Mouse (Mus musculus): ENCODE results near the gene Pigo. TPM values are rescaled to one million over a fixed set of nuclear protein-coding genes. Genes with fewer than 3 reads are reported as not detected.
A peak's percentile ranks its signal among the peaks of the same experiment; 100 is the strongest.

Gene Pigo
- total and polyA plus RNA-seq, 2 experiments from 2014 or later, result 22.1 to 27.7 TPM

DNA sequence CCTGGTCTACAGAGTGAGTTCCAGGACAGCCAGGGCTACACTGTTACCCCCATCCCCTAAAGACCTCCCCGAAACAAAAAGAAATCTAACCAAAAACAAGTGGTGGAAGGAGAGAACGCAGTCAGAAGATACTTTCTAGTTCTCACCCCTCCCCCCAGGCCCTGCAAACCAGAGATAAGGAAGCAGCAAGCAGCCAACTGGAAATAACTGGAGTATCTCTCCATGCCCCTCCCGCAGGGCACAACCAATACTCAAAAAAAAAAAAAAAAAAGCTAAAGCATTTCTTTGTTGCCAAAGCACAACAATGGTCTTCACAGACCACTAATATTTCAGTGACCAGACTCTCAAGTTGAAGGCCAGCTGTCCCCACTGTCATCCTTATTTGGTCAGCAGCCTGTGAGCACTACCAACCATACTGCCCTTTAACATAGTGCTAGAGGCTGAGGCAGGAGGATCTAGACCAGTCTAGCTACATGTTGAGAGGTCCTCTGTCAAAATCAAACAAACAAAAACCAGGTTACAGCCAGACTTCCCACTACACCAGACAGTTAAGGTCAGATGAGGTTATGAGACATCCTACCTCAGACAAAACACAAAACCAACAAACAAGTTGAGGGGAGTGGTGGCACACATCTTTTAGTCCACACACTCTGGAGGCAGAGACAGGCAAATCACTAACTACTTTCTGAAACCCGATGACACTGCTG lies 12.4 kb upstream of the Pigo start:
- no peak for TF ChIP-seq CTCF (IDR thresholded peaks at IDR 0.05; ENCODE audit: low read depth)
- no peak overlapping the region for H3K4me3 ChIP-seq (ENCODE audit: low read length)
- WGBS, result 77% methylated on average over 4 of the region's 4 CpGs
- no peak for DNase-seq (ENCODE audit: low spot score)
- no peaks in the 10 kb centered on the region for H3K9me3 ChIP-seq (ENCODE audit: low read length)
- no peaks in the 10 kb centered on the region for H3K27me3 ChIP-seq (ENCODE audit: insufficient read depth, low read length)
- peak overlapping the region; percentile 82 for H3K4me2 ChIP-seq (ENCODE audit: low read depth, low read length)
- H3K27ac ChIP-seq, result no peak overlapping the region
- no peak overlapping the region for H3K9ac ChIP-seq (replicated peaks; ENCODE audit: low read length)
- peaks cover 4% of the 10 kb centered on the region; the same call in 1 of the 2 replicates for H3K4me1 ChIP-seq (ENCODE audit: insufficient read depth, low read length)
- no peak for ATAC-seq
- peaks cover 27% of the 10 kb centered on the region for H3K36me3 ChIP-seq (ENCODE audit: insufficient read depth, low read length)

DNA sequence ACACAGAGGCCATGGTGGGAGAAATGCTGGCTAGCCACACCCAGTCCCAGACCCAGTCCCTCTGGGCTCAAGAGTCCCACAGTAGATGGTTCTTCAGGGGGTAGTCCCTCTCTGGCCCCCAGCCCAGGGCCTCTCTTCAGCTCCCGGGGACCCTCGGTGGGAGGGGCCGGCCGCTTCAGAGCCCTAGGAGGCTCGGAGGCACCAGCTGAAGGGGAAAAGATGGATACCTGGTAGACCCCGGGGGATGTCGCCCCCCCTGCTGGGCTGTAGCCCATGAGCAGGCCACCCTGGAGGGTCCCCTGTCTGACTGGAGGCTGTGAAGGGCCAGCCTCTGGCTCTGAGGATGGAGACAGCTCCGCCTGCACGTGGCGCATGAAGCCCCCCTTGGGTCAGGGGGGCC lies 10.7 kb upstream of the Pigo start:
- ATAC-seq (no peak), DNase-seq (ENCODE audit: low spot score) (no peak)
- Histone ChIP-seq H3K27ac (no peak overlapping the region), H3K4me2 (ENCODE audit: low read depth, low read length) (no peak overlapping the region), H3K9ac (replicated peaks; ENCODE audit: low read length) (no peak overlapping the region), H3K36me3 (ENCODE audit: insufficient read depth, low read length) (peaks cover 27% of the 10 kb centered on the region), H3K9me3 (ENCODE audit: low read length) (no peaks in the 10 kb centered on the region), H3K27me3 (ENCODE audit: insufficient read depth, low read length) (no peaks in the 10 kb centered on the region), H3K4me1 (ENCODE audit: insufficient read depth, low read length) (peaks cover 4% of the 10 kb centered on the region; the same call in 1 of the 2 replicates), H3K4me3 (ENCODE audit: low read length) (no peak overlapping the region)
- TF ChIP-seq CTCF (IDR thresholded peaks at IDR 0.05; ENCODE audit: low read depth), result no peak
- 84% methylated on average over 10 of the region's 10 CpGs for WGBS

- no peak for DNase-seq (ENCODE audit: low spot score)
- peaks cover 4% of the 10 kb centered on the region; the same call in 1 of the 2 replicates for H3K4me1 ChIP-seq (ENCODE audit: insufficient read depth, low read length)
- H3K27me3 ChIP-seq (ENCODE audit: insufficient read depth, low read length), result no peaks in the 10 kb centered on the region
- H3K9me3 ChIP-seq (ENCODE audit: low read length), result no peaks in the 10 kb centered on the region
- no peak overlapping the region for H3K9ac ChIP-seq (replicated peaks; ENCODE audit: low read length)
- H3K4me2 ChIP-seq (ENCODE audit: low read depth, low read length), result no peak overlapping the region
- WGBS, result 76% methylated on average over 6 of the region's 6 CpGs
- peaks cover 27% of the 10 kb centered on the region for H3K36me3 ChIP-seq (ENCODE audit: insufficient read depth, low read length)
- no peak overlapping the region for H3K4me3 ChIP-seq (ENCODE audit: low read length)
- no peak for ATAC-seq
- no peak for TF ChIP-seq CTCF (IDR thresholded peaks at IDR 0.05; ENCODE audit: low read depth)
- H3K27ac ChIP-seq, result no peak overlapping the region
Measured at GRCm38 (mm10) chr4:43035851-43036250, 10.2 kb upstream of the Pigo start.

DNA sequence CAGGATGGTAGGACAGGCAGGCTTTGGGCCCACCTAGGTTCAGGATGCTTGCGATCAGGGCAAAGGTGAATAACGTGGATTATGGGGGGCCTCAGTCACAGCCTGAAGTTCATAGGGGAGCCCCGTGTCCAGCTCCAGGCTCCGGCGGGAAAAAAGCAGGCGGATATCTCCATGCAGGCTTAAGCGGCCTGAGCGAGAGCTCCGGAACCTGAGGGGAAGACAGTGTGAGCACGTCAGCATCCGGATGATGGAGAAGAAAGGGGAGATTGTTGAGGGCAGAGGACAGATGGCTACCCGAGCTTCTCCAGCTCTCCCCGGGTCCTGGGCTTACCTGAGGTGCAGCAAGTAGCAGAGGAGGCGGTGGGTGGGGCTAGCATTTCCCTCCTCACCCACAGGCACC lies 7.9 kb upstream of the Pigo start:
- ATAC-seq (no peak), DNase-seq (ENCODE audit: low spot score) (no peak)
- no peak overlapping the region for H3K9ac ChIP-seq (replicated peaks; ENCODE audit: low read length)
- H3K36me3 ChIP-seq (ENCODE audit: insufficient read depth, low read length), result peaks cover 36% of the 10 kb centered on the region
- H3K9me3 ChIP-seq (ENCODE audit: low read length), result no peaks in the 10 kb centered on the region
- WGBS, result 83% methylated on average over 14 of the region's 14 CpGs
- no peak overlapping the region for H3K4me3 ChIP-seq (ENCODE audit: low read length)
- no peaks in the 10 kb centered on the region for H3K4me1 ChIP-seq (ENCODE audit: insufficient read depth, low read length)
- no peak overlapping the region for H3K4me2 ChIP-seq (ENCODE audit: low read depth, low read length)
- no peaks in the 10 kb centered on the region for H3K27me3 ChIP-seq (ENCODE audit: insufficient read depth, low read length)
- TF ChIP-seq CTCF (IDR thresholded peaks at IDR 0.05; ENCODE audit: low read depth), result no peak
- no peak overlapping the region for H3K27ac ChIP-seq

DNA sequence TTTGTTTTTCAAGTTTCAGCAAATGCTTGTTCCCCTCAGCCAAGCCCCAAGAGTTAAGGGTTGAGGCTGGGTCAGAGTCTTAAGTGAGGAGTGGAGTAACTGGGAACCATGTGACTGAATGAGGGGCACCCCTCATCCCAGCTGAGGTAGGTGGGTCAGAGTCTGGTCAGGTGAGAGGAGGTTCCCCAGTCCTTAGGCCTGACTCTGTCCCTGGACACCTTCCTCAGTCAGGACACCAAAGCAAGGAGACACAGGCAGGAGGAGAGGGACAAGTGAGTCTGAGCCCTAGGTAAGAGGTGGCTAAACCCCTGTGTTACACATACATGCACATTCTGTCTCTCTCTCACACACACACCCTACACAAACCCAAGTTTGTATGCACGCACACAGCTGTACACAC lies 6.9 kb upstream of the Pigo start:
- Histone ChIP-seq H3K36me3 (ENCODE audit: insufficient read depth, low read length) (peaks cover 44% of the 10 kb centered on the region), H3K27me3 (ENCODE audit: insufficient read depth, low read length) (no peaks in the 10 kb centered on the region), H3K4me2 (ENCODE audit: low read depth, low read length) (no peak overlapping the region), H3K4me3 (ENCODE audit: low read length) (no peak overlapping the region), H3K27ac (peak overlapping the region; percentile 84), H3K9ac (replicated peaks; ENCODE audit: low read length) (no peak overlapping the region), H3K4me1 (ENCODE audit: insufficient read depth, low read length) (no peaks in the 10 kb centered on the region), H3K9me3 (ENCODE audit: low read length) (no peaks in the 10 kb centered on the region)
- TF ChIP-seq CTCF (IDR thresholded peaks at IDR 0.05; ENCODE audit: low read depth), result no peak
- 95% methylated on average over 1 of the region's 1 CpGs for WGBS
- DNase-seq (ENCODE audit: low spot score) (no peak), ATAC-seq (no peak)

DNA sequence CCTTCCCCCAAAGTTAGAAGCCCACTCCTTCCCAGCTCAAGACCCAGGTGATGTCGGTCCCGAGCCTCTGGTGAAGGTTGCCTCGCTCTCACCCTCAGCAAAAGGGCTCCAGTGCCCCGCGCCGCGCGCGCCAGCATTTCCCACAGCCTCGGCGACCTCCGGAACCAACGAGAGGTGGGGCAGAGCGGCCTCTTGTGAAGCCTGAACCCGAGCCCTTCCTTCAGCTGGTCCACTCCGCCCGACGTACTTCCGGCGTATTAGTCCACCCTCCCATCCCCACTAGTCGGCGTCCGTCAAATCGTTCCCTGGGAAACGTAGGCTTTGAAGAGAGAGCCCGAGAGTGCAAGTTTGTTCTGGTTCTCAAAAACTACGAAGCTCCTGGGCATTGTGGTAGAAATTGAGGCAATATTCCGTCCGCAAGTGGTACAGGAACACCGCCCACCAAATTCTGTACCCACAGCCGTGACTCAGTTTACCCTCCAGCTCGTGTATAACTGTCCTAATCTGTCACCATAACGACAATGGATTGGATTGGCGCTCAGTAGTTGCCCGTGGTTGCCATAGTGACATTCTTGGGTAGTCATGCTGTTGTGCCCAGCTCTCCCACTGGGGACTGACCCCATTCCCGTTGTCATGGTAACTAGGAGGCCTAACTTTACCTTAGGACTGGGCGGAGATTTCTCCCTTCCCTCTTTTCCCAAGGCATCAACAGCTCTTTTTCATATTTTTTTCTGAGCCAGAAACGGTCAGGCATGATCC lies 5.8 kb upstream of the Pigo start, which contains the start of gene Stoml2:
Gene Stoml2 (minus strand): TSS at position 474 of the 759 bp plus-strand sequence.
- peak within 1 kb of the TSS; percentile 84 for H3K27ac ChIP-seq
- peak within 1 kb of the TSS; percentile 73 for H3K4me3 ChIP-seq (ENCODE audit: low read length)
- peaks cover 46% of the 10 kb centered on the region for H3K36me3 ChIP-seq (ENCODE audit: insufficient read depth, low read length)
- H3K27me3 ChIP-seq (ENCODE audit: insufficient read depth, low read length), result no peaks in the 10 kb centered on the region
- TF ChIP-seq CTCF (IDR thresholded peaks at IDR 0.05; ENCODE audit: low read depth), result peak; percentile 56
- ATAC-seq, result peak; percentile 97
- H3K9ac ChIP-seq (replicated peaks; ENCODE audit: low read length), result peak within 1 kb of the TSS; percentile 78
- peak within 1 kb of the TSS; percentile 68 for H3K4me2 ChIP-seq (ENCODE audit: low read depth, low read length)
- under 1% methylated on average over 38 of the region's 38 CpGs for WGBS
- peak; percentile 98 for DNase-seq (ENCODE audit: low spot score)
- no peaks in the 10 kb centered on the region for H3K9me3 ChIP-seq (ENCODE audit: low read length)
- H3K4me1 ChIP-seq (ENCODE audit: insufficient read depth, low read length), result no peaks in the 10 kb centered on the region
